10 mouse cellular contexts compared by ENCODE assay signal in the genomic region with DNA sequence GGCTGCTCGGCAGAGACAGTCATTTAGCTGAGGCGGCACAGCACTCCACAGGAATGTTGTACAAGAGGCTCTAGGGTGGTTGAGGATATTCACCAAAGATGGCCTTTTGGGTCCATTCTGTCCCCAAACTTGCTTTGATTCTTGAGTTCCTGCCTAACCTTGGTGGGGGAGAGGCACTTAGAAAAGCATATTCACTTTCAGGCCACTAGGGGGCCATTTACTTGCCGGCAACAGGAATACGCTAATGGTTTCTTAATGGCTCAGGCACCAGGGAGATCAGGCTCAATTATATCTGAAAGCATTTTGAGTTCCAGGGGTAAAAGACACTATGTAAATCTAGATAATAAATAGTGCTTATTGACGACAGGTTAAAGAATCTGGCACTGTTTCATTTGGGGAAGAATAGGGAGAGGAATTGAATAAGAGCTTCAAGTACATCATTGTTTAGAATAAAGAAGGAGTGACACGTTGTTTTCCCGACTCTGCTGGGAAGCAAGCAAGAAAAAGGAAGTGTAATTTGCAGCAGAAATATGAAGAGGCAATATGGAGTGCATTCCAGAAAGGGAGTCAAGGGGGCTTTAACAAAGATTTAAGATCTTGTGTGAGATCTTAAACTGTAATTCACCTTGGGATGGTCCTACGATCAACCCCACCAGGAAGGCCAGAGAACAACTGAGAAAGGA. TPM values are rescaled to one million over a fixed set of nuclear protein-coding genes. Genes with fewer than 3 reads are reported as not detected.
DNase-seq lines count a peak whose midpoint lies in the region; ATAC-seq and TF ChIP-seq lines count a peak whose summit lies in the region.
"Had no signal": no experiment of that assay in that cellular context is flagged by ENCODE, and none has a peak within 500 bp of the region (broad histone marks: within the 10 kb centered on the region; RNA-seq: fewer than 3 reads in every experiment).

No protein-coding gene starts in this region.

- TF ChIP-seq POLR2A in kidney, adult 2 months (IDR thresholded peaks at IDR 0.05; ENCODE audit: low read depth, low read length) = no peak

- 33% methylated on average over 8 of the region's 8 CpGs for WGBS in kidney, adult 2 months
- 17% methylated on average over 8 of the region's 8 CpGs for WGBS in neural tube, embryonic 15.5 days

- no peak for ATAC-seq in neural tube, embryonic 15.5 days (ENCODE audit: low FRiP score)

- no peak overlapping the region for H3K9ac ChIP-seq in neural tube, embryonic 15.5 days (replicated peaks)
- H3K9ac ChIP-seq: embryonic facial prominence, embryonic 15.5 days; liver, embryonic 15.5 days had no signal

- H3K27me3 ChIP-seq in kidney, adult 2 months (replicated peaks; ENCODE audit: control insufficient read depth, insufficient read depth, low read length) = no peaks in the 10 kb centered on the region
- H3K27me3 ChIP-seq in neural tube, embryonic 15.5 days (replicated peaks) = peaks cover 14% of the 10 kb centered on the region; the same call in 1 of the 2 replicates

- TF ChIP-seq CTCF in kidney, adult 2 months (conservative IDR thresholded peaks at IDR 0.05; ENCODE audit: insufficient read depth, insufficient read length, low read depth, low read length) = peak; percentile 69

- peak; percentile 72 for DNase-seq in kidney, adult 2 months
- DNase-seq in kidney, adult 18-20 months = no peak
- peak; percentile 60 to 64 for DNase-seq in B cell, adult 2 months
- peak; percentile 75 for DNase-seq in MN1 (ENCODE audit: low spot score)
- peak; percentile 75 for DNase-seq in embryo, embryonic 10 days (ENCODE audit: low spot score)
- DNase-seq in lung, postnatal 25 days (ENCODE audit: low spot score) = peak; percentile 76
- DNase-seq in heart, postnatal 14 days = no peak

- H3K4me3 ChIP-seq in kidney, adult 2 months (ENCODE audit: insufficient read depth, low read depth, low read length) = no peak overlapping the region
- no peak overlapping the region for H3K4me3 ChIP-seq in neural tube, embryonic 15.5 days (replicated peaks)
- H3K4me3 ChIP-seq: embryonic facial prominence, embryonic 15.5 days; liver, embryonic 15.5 days had no signal

- H3K9me3 ChIP-seq in neural tube, embryonic 15.5 days (replicated peaks) = no peaks in the 10 kb centered on the region
- H3K9me3 ChIP-seq: embryonic facial prominence, embryonic 15.5 days; liver, embryonic 15.5 days had no signal

- peaks cover 9% of the 10 kb centered on the region; the same call in 1 of the 2 replicates for H3K4me1 ChIP-seq in kidney, adult 2 months (ENCODE audit: control insufficient read depth, insufficient read depth, low read length)
- H3K4me1 ChIP-seq in neural tube, embryonic 15.5 days = peaks cover 40% of the 10 kb centered on the region

- H3K27ac ChIP-seq in kidney, adult 2 months (ENCODE audit: insufficient read depth, low read depth, low read length) = no peak overlapping the region
- no peak overlapping the region for H3K27ac ChIP-seq in neural tube, embryonic 15.5 days (replicated peaks)
- H3K27ac ChIP-seq: embryonic facial prominence, embryonic 15.5 days; liver, embryonic 15.5 days had no signal

- no peaks in the 10 kb centered on the region for H3K36me3 ChIP-seq in kidney, adult 2 months (ENCODE audit: control insufficient read depth, insufficient read depth, low read length)
- H3K36me3 ChIP-seq in neural tube, embryonic 15.5 days = no peaks in the 10 kb centered on the region
- H3K36me3 ChIP-seq: embryonic facial prominence, embryonic 15.5 days had no signal

- H3K4me2 ChIP-seq in neural tube, embryonic 15.5 days = no peak overlapping the region
- H3K4me2 ChIP-seq: embryonic facial prominence, embryonic 15.5 days had no signal

- intact Hi-C loops in heart, postnatal 14 days (cut with DNase I) = loop anchor here (2.0 to 5.0 kb wide), 2 partner anchors 35 to 41 kb away; a partner anchor contains a TSS

RNA-seq across cellular contexts. Expression of a gene that starts 2.2 kb away (rescaled TPM):
- 8.1 and 8.7 TPM in 2 replicates for polyA plus RNA-seq in kidney, adult 2 months (2012; rRNA removed)
- 22.0 and 23.5 TPM in 2 replicates for polyA plus RNA-seq in neural tube, embryonic 15.5 days (2015; fragmentation: Nextera tagmentation; extraction: Ambion mirVana)
- 10 to 100 TPM; 36.2 to 38.6 TPM for total RNA-seq in heart, postnatal 14 days (2021)

RNA-seq across cellular contexts. Expression of a gene that starts 15.2 kb away (rescaled TPM):
- polyA plus RNA-seq in kidney, adult 2 months (2012; rRNA removed) = 1.9 and 3.7 TPM in 2 replicates
- polyA plus RNA-seq in neural tube, embryonic 15.5 days (2015; fragmentation: Nextera tagmentation; extraction: Ambion mirVana) = 1.0 and 2.2 TPM in 2 replicates
- total RNA-seq in heart, postnatal 14 days (2021) = 1 to 10 TPM; 2.4 to 2.7 TPM

RNA-seq across cellular contexts. Expression of a gene that starts 19.1 kb away (rescaled TPM):
- polyA plus RNA-seq in kidney, adult 2 months (2012; rRNA removed) = 3.4 and 3.6 TPM in 2 replicates
- 0.97 and 1.2 TPM in 2 replicates for polyA plus RNA-seq in neural tube, embryonic 15.5 days (2015; fragmentation: Nextera tagmentation; extraction: Ambion mirVana)
- total RNA-seq in heart, postnatal 14 days (2021) = 10 to 100 TPM; 15.5 to 17.5 TPM

RNA-seq across cellular contexts. Expression of a gene that starts 29.2 kb away (rescaled TPM):
- polyA plus RNA-seq in kidney, adult 2 months (2012; rRNA removed) = not detected in 2 replicates
- 1.2 TPM in 1 of 2 replicates, not detected in the other for polyA plus RNA-seq in neural tube, embryonic 15.5 days (2015; fragmentation: Nextera tagmentation; extraction: Ambion mirVana)
- total RNA-seq in heart, postnatal 14 days (2021) = not detected
- polyA plus RNA-seq: liver, embryonic 15.5 days had no signal

RNA-seq across cellular contexts. Expression of a gene that starts 36.1 kb away (rescaled TPM):
- polyA plus RNA-seq in kidney, adult 2 months (2012; rRNA removed) = 0.35 and 0.67 TPM in 2 replicates
- polyA plus RNA-seq in neural tube, embryonic 15.5 days (2015; fragmentation: Nextera tagmentation; extraction: Ambion mirVana) = 65.4 and 75.6 TPM in 2 replicates
- under 1 TPM; 0.02 to 0.10 TPM for total RNA-seq in heart, postnatal 14 days (2021)

Comparison
In these comparisons a context has a peak if more than half of its experiments do, and no peak if none do; other contexts are left out.
1. DNase-seq: peak in kidney, adult 2 months (single experiment), B cell, adult 2 months (2 of 2), MN1 (single experiment), embryo, embryonic 10 days (single experiment) and lung, postnatal 25 days (single experiment); none in kidney, adult 18-20 months (single experiment) and heart, postnatal 14 days (0 of 2).